Mouse (Mus musculus) heart, embryonic 16.5 days (tissue): ENCODE data around the gene Serf2. TPM values are rescaled to one million over a fixed set of nuclear protein-coding genes. Genes with fewer than 3 reads are reported as not detected.

ENCODE experiments used
- ATAC-seq: fragments of 200-750 bp; cut with Nextera tagmentation; replicated peaks from 2 replicates; pipeline ENCODE4 v1.8.0; 2017; ENCODE audit warnings: moderate number of reproducible peaks; ENCODE audit not compliant: insufficient read depth, low FRiP score; ENCODE audit errors: extremely low read depth
- H3K27ac ChIP-seq: fragments of 300-500 bp; sonication (generic); 2 replicates; pipeline ENCODE4 v1.5.1; 2014; ENCODE audit warnings: mild to moderate bottlenecking, low read length, control low read depth, moderate library complexity
- H3K27me3 ChIP-seq: fragments of 300-500 bp; sonication (generic); 2 replicates; pipeline ENCODE4 v1.6.1; 2014; ENCODE audit warnings: low read length, mixed read lengths; ENCODE audit not compliant: control insufficient read depth, insufficient read depth
- H3K36me3 ChIP-seq: fragments of 300-500 bp; sonication (generic); 2 replicates; pipeline ENCODE4 v1.6.1; 2014; ENCODE audit not compliant: control insufficient read depth, insufficient read depth
- H3K4me1 ChIP-seq: fragments of 300-500 bp; sonication (generic); 2 replicates; pipeline ENCODE4 v1.6.1; 2014; ENCODE audit warnings: low read length, mixed read lengths; ENCODE audit not compliant: control insufficient read depth, insufficient read depth
- H3K4me2 ChIP-seq: fragments of 300-500 bp; sonication (generic); 2 replicates; pipeline ENCODE4 v1.6.1; 2014; ENCODE audit warnings: low read depth, mild to moderate bottlenecking, control low read depth, low read length
- H3K4me3 ChIP-seq: fragments of 300-500 bp; sonication (generic); 2 replicates; pipeline ENCODE4 v1.5.1; 2014; ENCODE audit warnings: mild to moderate bottlenecking, control low read depth, low read length
- H3K9ac ChIP-seq: fragments of 300-500 bp; sonication (generic); 2 replicates; pipeline ENCODE4 v1.6.1; 2014; ENCODE audit warnings: low read length, control low read depth
- H3K9me3 ChIP-seq: fragments of 300-500 bp; sonication (generic); replicated peaks from 2 replicates; pipeline ENCODE4 v1.6.1; 2016; ENCODE audit warnings: low read length; ENCODE audit not compliant: control insufficient read depth
- WGBS: fragments of 180-500 bp; shearing (Covaris S2); extraction: QIAGEN DNeasy Blood & Tissue Kit; methylation state at CpG from one replicate; pipeline ENCODE4 v1.1.7; 2014; 5-methylcytosine and 5-hydroxymethylcytosine counted together
- polyA plus RNA-seq: library from polyadenylated mRNA; unstranded; fragments of >200 nt; fragmentation: Nextera tagmentation; extraction: Ambion mirVana; gene quantifications from 2 replicates; pipeline ENCODE4 v1.2.1, GENCODE M21; 2015

Serf2 gene
- polyA plus RNA-seq, 1 experiment from 2014 or later = 577 TPM

DNA sequence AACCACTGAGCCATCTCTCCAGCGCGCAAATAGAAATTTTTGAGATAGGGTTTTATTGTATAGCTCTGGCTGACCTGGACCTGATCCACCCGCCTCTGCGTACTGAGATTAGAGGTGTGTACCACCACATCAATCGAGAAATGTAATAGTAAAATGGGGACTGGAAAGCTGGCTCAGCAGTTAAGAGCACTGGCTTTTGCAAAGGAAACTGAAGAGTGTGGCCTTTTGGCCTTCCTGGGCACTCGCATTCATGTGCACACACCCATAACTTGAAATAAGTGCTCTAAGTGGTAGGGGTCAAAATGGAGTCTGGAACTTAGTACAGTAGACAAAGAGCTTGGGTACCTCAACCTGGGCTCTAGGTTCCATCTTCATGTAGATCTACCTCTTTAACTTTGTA, 32.6 kb upstream of the Serf2 start:
- peak overlapping the region; percentile 68 for H3K4me2 ChIP-seq
- H3K4me3 ChIP-seq = peak overlapping the region; percentile 9
- H3K9ac ChIP-seq = no peak overlapping the region
- H3K27me3 ChIP-seq = no peaks in the 10 kb centered on the region
- peaks cover 24% of the 10 kb centered on the region for H3K4me1 ChIP-seq
- H3K36me3 ChIP-seq = peaks cover 13% of the 10 kb centered on the region
- no peaks in the 10 kb centered on the region for H3K9me3 ChIP-seq
- WGBS = 76% methylated on average over 6 of the region's 6 CpGs
- H3K27ac ChIP-seq = no peak overlapping the region
- ATAC-seq = no peak

DNA sequence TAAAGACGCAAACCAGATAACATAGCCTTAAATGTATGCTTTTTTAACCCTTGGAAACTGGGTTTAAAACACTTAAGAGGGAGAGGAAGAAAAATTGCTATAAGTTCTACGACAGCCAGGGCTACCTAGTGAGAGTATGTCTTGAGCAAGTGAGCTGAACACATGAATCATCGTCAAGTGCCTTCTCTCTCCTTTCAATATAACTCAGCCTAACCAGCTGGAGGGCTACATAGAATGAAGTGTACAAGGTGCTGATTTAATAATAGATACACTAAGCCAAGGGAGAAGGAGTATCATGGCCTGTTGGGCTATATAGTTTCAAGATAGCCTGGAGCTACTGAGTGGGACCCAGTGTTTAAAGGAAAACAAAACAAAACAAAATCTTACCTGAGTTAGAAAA, 30.5 kb upstream of the Serf2 start:
- H3K4me3 ChIP-seq = no peak overlapping the region
- no peak overlapping the region for H3K4me2 ChIP-seq
- no peak for ATAC-seq
- peaks cover 30% of the 10 kb centered on the region for H3K36me3 ChIP-seq
- no peaks in the 10 kb centered on the region for H3K9me3 ChIP-seq
- peaks cover 21% of the 10 kb centered on the region for H3K4me1 ChIP-seq
- H3K9ac ChIP-seq = no peak overlapping the region
- no peaks in the 10 kb centered on the region for H3K27me3 ChIP-seq
- no peak overlapping the region for H3K27ac ChIP-seq
- WGBS = 77% methylated on average over 3 of the region's 3 CpGs

DNA sequence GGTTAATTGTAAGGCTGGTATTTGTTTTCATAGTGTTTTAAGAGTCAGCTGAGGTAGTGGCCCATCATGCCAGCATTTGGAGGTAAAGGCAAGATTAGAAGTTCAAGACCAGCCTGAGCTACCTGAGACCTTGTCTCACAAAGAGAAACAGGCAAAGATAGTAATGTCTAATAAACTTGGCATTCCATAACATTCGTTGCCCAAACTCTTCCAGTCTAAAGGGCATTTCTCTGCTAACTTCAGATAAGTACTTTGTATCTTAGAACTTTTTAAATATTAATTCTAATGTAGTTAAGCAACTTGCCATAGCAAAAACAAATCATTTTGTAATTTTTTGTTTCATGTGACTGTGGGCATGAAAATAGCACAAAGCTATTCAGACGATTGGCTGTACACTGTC, 25.8 kb upstream of the Serf2 start:
- no peak for ATAC-seq
- Histone ChIP-seq H3K36me3 (peaks cover 58% of the 10 kb centered on the region), H3K27ac (no peak overlapping the region), H3K4me3 (no peak overlapping the region), H3K27me3 (no peaks in the 10 kb centered on the region), H3K9me3 (no peaks in the 10 kb centered on the region), H3K4me1 (0 out of 2 replicates have a peak, but pooled peaks cover 3% of the 10 kb centered on the region), H3K4me2 (no peak overlapping the region), H3K9ac (no peak overlapping the region)
- 88% methylated on average over 2 of the region's 2 CpGs for WGBS

DNA sequence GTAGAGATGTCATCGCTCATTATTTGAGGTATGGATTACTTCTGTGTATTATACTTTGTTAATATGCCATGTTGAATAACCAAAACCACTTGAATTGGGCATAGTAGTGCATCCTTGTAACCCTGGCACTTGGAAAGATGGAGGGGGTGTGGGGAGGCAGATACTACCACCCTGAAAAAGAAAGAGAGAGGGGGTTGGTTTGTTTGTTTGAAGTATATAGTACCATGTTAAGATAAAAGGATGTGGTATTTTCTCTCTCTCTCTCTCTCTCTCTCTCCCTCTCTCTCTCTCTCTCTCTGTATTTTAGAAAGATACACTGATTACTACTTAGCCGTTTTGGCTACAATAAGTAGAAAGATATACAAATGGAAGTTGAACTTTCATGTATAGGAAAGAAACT, 23.1 kb upstream of the Serf2 start:
- H3K27me3 ChIP-seq = no peaks in the 10 kb centered on the region
- H3K36me3 ChIP-seq = peaks cover 72% of the 10 kb centered on the region
- H3K9ac ChIP-seq = no peak overlapping the region
- H3K27ac ChIP-seq = no peak overlapping the region
- H3K4me3 ChIP-seq = no peak overlapping the region
- no peaks in the 10 kb centered on the region for H3K9me3 ChIP-seq
- no peak for ATAC-seq
- no peak overlapping the region for H3K4me2 ChIP-seq
- WGBS = 83% methylated on average over 2 of the region's 2 CpGs
- no peaks in the 10 kb centered on the region for H3K4me1 ChIP-seq

DNA sequence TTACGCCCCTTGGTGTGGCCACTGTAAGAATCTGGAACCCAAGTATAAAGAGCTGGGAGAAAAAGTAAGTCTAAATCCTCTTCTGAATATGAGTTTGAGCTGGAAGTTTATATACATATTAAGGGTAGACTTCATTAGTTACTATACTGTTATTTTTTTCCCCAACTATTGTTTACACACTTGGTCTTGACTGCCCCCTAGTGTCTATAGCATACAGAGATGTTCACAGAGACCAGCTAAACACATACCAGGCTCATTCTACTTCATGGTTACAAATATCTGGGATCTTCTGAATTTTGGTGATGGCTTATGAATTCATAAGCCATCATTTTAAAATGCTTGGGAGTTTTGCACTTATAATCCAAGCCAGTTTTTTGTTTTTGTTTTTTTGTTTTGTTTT, 14.1 kb upstream of the Serf2 start:
- H3K9ac ChIP-seq = no peak overlapping the region
- H3K4me1 ChIP-seq = no peaks in the 10 kb centered on the region
- WGBS = 100% methylated on average over 1 of the region's 1 CpGs
- no peak overlapping the region for H3K4me3 ChIP-seq
- no peak overlapping the region for H3K4me2 ChIP-seq
- H3K9me3 ChIP-seq = no peaks in the 10 kb centered on the region
- no peak overlapping the region for H3K27ac ChIP-seq
- ATAC-seq = no peak
- no peaks in the 10 kb centered on the region for H3K27me3 ChIP-seq
- H3K36me3 ChIP-seq = peaks cover 78% of the 10 kb centered on the region

DNA sequence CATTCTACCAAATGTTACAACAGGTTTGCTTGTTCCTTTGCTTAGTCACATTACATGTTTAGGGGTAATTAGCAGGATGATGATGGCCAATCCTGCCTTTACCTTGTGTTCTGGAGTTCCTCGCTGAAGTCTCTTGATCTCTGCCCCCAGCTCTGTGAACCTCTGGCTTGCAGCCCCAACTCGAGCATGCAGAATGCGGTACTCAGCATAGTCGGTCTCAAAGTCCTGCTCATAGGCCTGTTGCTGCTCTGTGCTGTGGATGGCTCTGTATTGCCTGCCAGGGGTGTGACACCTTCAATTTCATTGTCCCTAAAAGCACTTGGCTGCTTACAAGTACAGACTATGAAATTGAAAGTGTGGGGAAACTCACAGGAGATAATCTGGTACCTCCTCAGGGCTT, 9.2 kb upstream of the Serf2 start:
- H3K4me2 ChIP-seq = no peak overlapping the region
- H3K36me3 ChIP-seq = peaks cover 35% of the 10 kb centered on the region
- no peak overlapping the region for H3K4me3 ChIP-seq
- H3K27ac ChIP-seq = no peak overlapping the region
- no peaks in the 10 kb centered on the region for H3K27me3 ChIP-seq
- H3K9me3 ChIP-seq = no peaks in the 10 kb centered on the region
- ATAC-seq = no peak
- peaks cover 15% of the 10 kb centered on the region for H3K4me1 ChIP-seq
- WGBS = 64% methylated on average over 4 of the region's 4 CpGs
- H3K9ac ChIP-seq = no peak overlapping the region

DNA sequence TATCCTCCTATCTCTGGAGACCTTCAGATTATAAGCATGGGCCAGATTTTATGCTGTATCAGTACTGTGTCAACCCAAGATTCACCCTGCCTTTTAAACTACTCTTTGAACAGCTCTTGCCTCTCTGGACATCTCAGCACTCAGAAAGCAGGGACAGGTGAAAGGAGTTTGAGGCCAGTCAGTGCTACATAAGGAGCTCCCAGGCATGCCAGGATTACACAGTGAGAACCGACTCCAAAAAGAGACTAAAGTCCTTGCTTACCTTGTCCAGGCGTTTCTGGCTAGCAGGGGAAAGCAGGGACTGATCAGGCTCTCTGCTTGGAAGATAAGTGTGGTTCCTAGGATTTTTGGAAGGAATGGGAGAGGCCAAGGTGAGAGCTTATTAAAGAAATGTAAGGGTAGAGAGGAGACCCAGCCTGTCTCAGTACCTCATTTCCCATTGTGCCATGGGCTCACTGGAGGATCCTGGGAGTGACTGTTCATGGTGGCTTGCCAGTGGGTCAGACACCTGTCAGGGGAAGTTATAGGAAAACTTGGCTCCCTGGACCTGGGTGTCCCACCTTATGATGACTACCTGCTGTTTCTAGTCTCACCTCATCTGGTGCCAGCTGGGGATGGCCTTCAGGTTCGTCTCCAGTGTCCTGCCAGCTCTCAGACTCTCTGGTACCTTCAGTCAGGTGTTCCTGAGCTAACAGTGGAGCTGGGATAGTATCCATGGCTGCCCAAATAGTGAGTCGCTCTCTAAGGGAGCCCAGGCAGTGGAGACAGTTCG, 8.0 kb upstream of the Serf2 start:
- no peaks in the 10 kb centered on the region for H3K9me3 ChIP-seq
- H3K36me3 ChIP-seq = peaks cover 26% of the 10 kb centered on the region
- no peaks in the 10 kb centered on the region for H3K27me3 ChIP-seq
- H3K4me3 ChIP-seq = no peak overlapping the region
- no peak overlapping the region for H3K9ac ChIP-seq
- WGBS = 44% methylated on average over 5 of the region's 5 CpGs
- ATAC-seq = no peak
- H3K27ac ChIP-seq = no peak overlapping the region
- no peak overlapping the region for H3K4me2 ChIP-seq
- H3K4me1 ChIP-seq = peaks cover 15% of the 10 kb centered on the region

DNA sequence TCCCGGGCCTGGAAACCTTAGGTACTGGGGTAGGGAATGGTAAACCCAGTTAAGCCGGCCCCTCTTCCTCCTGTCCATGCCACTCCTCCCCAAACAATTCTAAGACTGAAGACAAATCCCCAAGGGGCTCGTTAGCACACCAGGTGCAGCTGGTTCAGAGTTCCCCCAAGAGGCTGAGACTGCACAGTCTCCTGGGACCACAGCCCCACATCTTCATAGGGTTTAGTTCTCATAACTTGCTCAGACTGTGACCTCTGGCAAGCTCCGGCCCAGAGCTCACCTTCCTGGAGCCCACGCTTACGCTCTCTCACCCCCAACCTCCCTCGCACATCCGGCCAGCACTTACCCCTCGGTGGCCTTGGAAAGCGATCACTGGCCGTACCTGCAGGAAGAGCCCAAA, 7.2 kb upstream of the Serf2 start:
- no peak for ATAC-seq
- Histone ChIP-seq H3K4me2 (peak overlapping the region; percentile 99), H3K27ac (no peak overlapping the region)

DNA sequence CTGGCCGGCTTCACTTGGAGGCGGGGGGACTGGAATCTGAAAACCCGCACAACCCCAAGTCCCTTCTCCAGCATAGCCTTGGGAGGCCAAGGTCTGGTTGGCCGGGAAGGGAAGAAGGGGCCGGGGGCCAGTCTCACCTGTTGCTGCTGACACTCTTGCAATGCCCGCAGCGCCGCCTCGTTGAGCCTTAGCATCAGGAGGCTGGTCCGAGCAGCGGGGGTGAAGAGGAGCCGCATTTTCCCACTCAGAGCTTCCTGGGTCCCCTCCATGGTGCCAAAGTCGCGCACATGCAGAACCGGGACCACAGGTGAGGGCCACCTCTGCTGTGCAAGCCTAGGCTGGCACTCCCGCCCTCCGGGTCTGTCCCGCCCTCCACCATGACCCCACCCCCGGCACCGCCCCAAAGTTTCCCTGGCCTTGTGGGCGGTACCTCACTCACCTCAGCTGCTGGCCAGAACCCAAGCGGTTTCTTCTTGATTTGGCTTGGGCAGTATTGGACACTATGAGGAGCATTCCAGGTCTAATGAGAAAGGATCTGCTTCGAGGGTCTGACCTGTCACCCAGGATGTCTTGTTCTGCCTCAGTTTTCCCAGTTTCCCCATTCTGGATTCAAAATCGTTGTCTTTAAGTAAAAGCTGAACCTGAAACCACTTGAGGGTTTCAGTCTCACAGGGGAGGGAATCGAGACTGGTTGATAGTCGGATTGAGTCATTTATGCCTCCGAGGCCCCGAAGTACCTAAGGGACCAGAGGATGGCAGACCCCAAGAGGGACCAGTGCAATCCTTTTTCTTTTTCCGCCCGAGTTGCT, 6.5 kb upstream of the Serf2 start:
- Histone ChIP-seq H3K9me3 (no peaks in the 10 kb centered on the region), H3K4me1 (peaks cover 15% of the 10 kb centered on the region), H3K27ac (no peak overlapping the region; the same call in 1 of the 2 replicates), H3K36me3 (peaks cover 20% of the 10 kb centered on the region), H3K27me3 (no peaks in the 10 kb centered on the region), H3K4me2 (peak overlapping the region; percentile 99), H3K4me3 (peak overlapping the region; percentile 64), H3K9ac (peak overlapping the region; percentile 71)
- peak; percentile 61 for ATAC-seq
- WGBS = 2% methylated on average over 30 of the region's 30 CpGs

More for the DNA sequence above, 7.2 kb upstream of the Serf2 start:
- Histone ChIP-seq H3K36me3 (peaks cover 24% of the 10 kb centered on the region), H3K4me3 (peak overlapping the region; percentile 64), H3K27me3 (no peaks in the 10 kb centered on the region), H3K9ac (peak overlapping the region; percentile 71), H3K4me1 (peaks cover 15% of the 10 kb centered on the region), H3K9me3 (no peaks in the 10 kb centered on the region)
- 12% methylated on average over 11 of the region's 11 CpGs for WGBS
